Mouse (Mus musculus) megakaryocyte, embryonic 14.5 days (primary cell): ENCODE data around the gene Tdrkh.

ENCODE experiments used
- FLI1 ChIP-seq: IDR thresholded peaks from 2 replicates; pipeline ENCODE4 v1.6.1; 2012; ENCODE audit warnings: low read length, inconsistent platforms, mixed read lengths
- GATA1 ChIP-seq: IDR thresholded peaks from 3 replicates; pipeline ENCODE4 v1.6.1; 2012; ENCODE audit warnings: mixed read lengths, low read length, inconsistent platforms, borderline replicate concordance

DNA sequence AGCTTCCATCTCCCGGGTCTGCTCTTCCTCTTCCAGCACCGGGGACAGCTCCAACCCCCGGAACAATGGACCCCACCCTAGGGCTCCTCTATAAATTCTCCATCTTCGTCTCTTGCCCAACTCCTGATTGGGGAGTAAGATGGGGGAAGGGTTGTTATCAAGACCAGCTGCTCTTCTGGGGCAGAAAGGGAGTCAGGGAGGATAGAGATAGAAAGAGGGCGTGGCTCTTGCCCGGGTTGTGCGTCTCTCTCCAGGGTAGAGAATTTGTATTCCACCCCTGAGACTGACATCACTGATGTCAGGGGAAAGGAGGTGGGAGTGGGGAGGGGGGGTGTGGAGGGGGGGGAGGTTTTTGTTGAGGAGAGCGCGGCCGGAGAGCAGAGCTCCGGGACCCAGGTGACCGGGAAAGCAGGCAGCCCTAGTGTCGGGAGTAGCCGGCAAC is 64.9 kb downstream of the Tdrkh start, which contains the start of gene Celf3:
- TF ChIP-seq GATA1 (no peak), FLI1 (no peak)
